Mouse (Mus musculus): ENCODE measurements around the gene Klk5.

Gene Klk5

GRCm38 (mm10) chr7:43841701-43842100 is at the start of gene Klk5:
Gene Klk5 (plus strand): TSS chr7:43841971.
- no peak for DNase-seq (ENCODE audit: low spot score in 2 of 2)

GRCm38 (mm10) chr7:43796355-43796754 is 45.4 kb upstream of the Klk5 start:
- no peak for DNase-seq (ENCODE audit: low spot score in 2 of 2)

- DNase-seq (ENCODE audit: low spot score in 2 of 2): no peak
These were observed 44.4 kb upstream of the Klk5 start, which contains the start of gene Klk8 for GRCm38 (mm10) chr7:43797333-43797769. Gene Klk8 (plus strand): TSS chr7:43797577.

GRCm38 (mm10) chr7:43797844-43798462 is 43.8 kb upstream of the Klk5 start:
- no peak for DNase-seq (ENCODE audit: low spot score in 2 of 2)

- DNase-seq (ENCODE audit: low spot score in 2 of 2): no peak
These were observed 41.9 kb upstream of the Klk5 start for GRCm38 (mm10) chr7:43799876-43800275.

GRCm38 (mm10) chr7:43810994-43811393 is 30.8 kb upstream of the Klk5 start, which contains the start of gene Klk7:
Gene Klk7 (plus strand): TSS chr7:43811294.
- DNase-seq (ENCODE audit: low spot score in 2 of 2): no peak

GRCm38 (mm10) chr7:43815211-43815610 is 26.6 kb upstream of the Klk5 start:
- DNase-seq (ENCODE audit: low spot score in 2 of 2): no peak

- no peak for DNase-seq (ENCODE audit: low spot score in 2 of 2)
These were observed 25.0 kb upstream of the Klk5 start for GRCm38 (mm10) chr7:43816746-43817145.

- no peak for DNase-seq (ENCODE audit: low spot score in 2 of 2)
These were observed 20.2 kb upstream of the Klk5 start for GRCm38 (mm10) chr7:43821581-43821980.

GRCm38 (mm10) chr7:43824199-43824598 is 17.6 kb upstream of the Klk5 start, which contains the start of gene Klk6:
Gene Klk6 (plus strand): TSS chr7:43824499.
- DNase-seq (ENCODE audit: low spot score in 2 of 2): no peak

- no peak for DNase-seq (ENCODE audit: low spot score in 2 of 2)
These were observed 15.7 kb upstream of the Klk5 start for GRCm38 (mm10) chr7:43826056-43826455.

GRCm38 (mm10) chr7:43827706-43828105 is 14.1 kb upstream of the Klk5 start:
- no peak for DNase-seq (ENCODE audit: low spot score in 2 of 2)

- DNase-seq (ENCODE audit: low spot score in 2 of 2): no peak
These were observed 12.8 kb upstream of the Klk5 start for GRCm38 (mm10) chr7:43829006-43829405.

- no peak for DNase-seq (ENCODE audit: low spot score in 2 of 2)
These were observed 2.0 kb downstream of the Klk5 start for GRCm38 (mm10) chr7:43843801-43844200.

GRCm38 (mm10) chr7:43851616-43852015 is 9.8 kb downstream of the Klk5 start:
- no peak for DNase-seq (ENCODE audit: low spot score in 2 of 2)

GRCm38 (mm10) chr7:43854642-43855380 is 13.0 kb downstream of the Klk5 start:
- DNase-seq (ENCODE audit: low spot score in 2 of 2): no peak

- no peak for DNase-seq (ENCODE audit: low spot score in 2 of 2)
These were observed 13.9 kb downstream of the Klk5 start for GRCm38 (mm10) chr7:43855709-43856108.

GRCm38 (mm10) chr7:43856307-43856706 is 14.5 kb downstream of the Klk5 start:
- no peak for DNase-seq (ENCODE audit: low spot score in 2 of 2)

GRCm38 (mm10) chr7:43857501-43857900 is 15.7 kb downstream of the Klk5 start:
- no peak for DNase-seq (ENCODE audit: low spot score in 2 of 2)

- DNase-seq (ENCODE audit: low spot score in 2 of 2): no peak
These were observed 18.6 kb downstream of the Klk5 start for GRCm38 (mm10) chr7:43860411-43860810.

GRCm38 (mm10) chr7:43873237-43873636 is 31.5 kb downstream of the Klk5 start:
- DNase-seq (ENCODE audit: low spot score in 2 of 2): peak; percentile 36 to 52

- DNase-seq (ENCODE audit: low spot score in 2 of 2): no peak
These were observed 31.9 kb downstream of the Klk5 start for GRCm38 (mm10) chr7:43873674-43874073.

- DNase-seq (ENCODE audit: low spot score in 2 of 2): no peak
These were observed 33.2 kb downstream of the Klk5 start for GRCm38 (mm10) chr7:43874868-43875375.

Data from right cerebral cortex, postnatal 36 days (tissue).